Mouse (Mus musculus) C2C12 (cell line): Measurements from ENCODE around the gene Nos1.

Source experiments
- CEBPB ChIP-seq: IDR thresholded peaks from one replicate; pipeline ENCODE4 v1.6.1; 2011; ENCODE audit warnings: low read depth, mild to moderate bottlenecking, control low read depth, moderate library complexity
- CTCF ChIP-seq: IDR thresholded peaks from one replicate; pipeline ENCODE4 v1.5.1; 2011; ENCODE audit not compliant: control insufficient read depth, insufficient read depth, insufficient read length
- FOSL1 ChIP-seq: IDR thresholded peaks from one replicate; pipeline ENCODE4 v1.8.0; 2011; ENCODE audit warnings: mild to moderate bottlenecking, low read length; ENCODE audit not compliant: poor library complexity, insufficient read depth, severe bottlenecking
- MAX ChIP-seq: IDR thresholded peaks from one replicate; pipeline ENCODE4 v1.6.1; 2011; ENCODE audit warnings: mild to moderate bottlenecking, control low read depth
- MYOG ChIP-seq: IDR thresholded peaks from one replicate; pipeline ENCODE4 v1.6.1; 2011; ENCODE audit not compliant: control insufficient read depth, insufficient read length; ENCODE audit errors: extremely low read depth
- USF1 ChIP-seq: IDR thresholded peaks from one replicate; pipeline ENCODE4 v1.6.1; 2011; ENCODE audit warnings: low read depth, mild to moderate bottlenecking, control low read depth, moderate library complexity

DNA sequence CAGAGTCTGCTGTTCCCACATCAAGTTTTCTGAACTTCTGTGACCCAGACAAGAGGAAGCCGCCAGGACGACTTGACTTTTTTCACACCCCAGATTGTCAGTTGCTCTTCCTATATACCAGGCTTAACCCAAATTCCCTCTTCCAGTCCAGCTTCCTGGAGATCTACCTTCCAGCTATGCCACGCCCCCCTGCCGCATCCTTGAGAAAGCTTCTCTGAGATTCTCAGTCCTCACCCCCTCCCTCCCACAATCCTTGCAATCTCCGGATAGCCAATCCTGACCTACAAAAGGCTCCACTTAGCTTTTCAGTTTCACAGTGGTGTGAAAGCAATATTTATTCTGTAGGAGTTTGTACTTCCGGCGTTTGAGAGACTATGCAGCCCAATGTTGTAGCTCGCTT lies 110.0 kb downstream of the Nos1 start:
- TF ChIP-seq CTCF (no peak), MYOG (no peak), MAX (no peak), USF1 (no peak), CEBPB (no peak), FOSL1 (no peak)
